Mouse (Mus musculus) ES-E14 (cell line): ENCODE data around the gene Grap2. TPM values are rescaled to one million over a fixed set of nuclear protein-coding genes. Genes with fewer than 3 reads are reported as not detected.

Source experiments
- DNase-seq: peaks from one replicate; pipeline ENCODE4 v3.0.0-alpha.2; 2013; ENCODE audit warnings: low read depth, low spot score
- H3K27ac ChIP-seq: 2 replicates; pipeline ENCODE4 v1.5.1; 2012; ENCODE audit warnings: low read depth, mild to moderate bottlenecking, low read length, moderate library complexity, mixed read lengths; ENCODE audit not compliant: poor library complexity, insufficient read depth, severe bottlenecking
- H3K36me3 ChIP-seq: 2 replicates; pipeline ENCODE4 v1.6.1; 2012; ENCODE audit warnings: mild to moderate bottlenecking, low read length, moderate library complexity, mixed read lengths; ENCODE audit not compliant: control insufficient read depth, poor library complexity, insufficient read depth, severe bottlenecking
- H3K4me1 ChIP-seq, 2 experiments: fragments of 150-350 bp in 1 of 2; sonication (generic) in 1 of 2; 2 replicates each; pipeline ENCODE4 v1.6.1; 2012; ENCODE audit warnings: low read length in 2 of 2, mild to moderate bottlenecking in 1 of 2, mixed read lengths in 1 of 2; ENCODE audit not compliant: control insufficient read depth in 2 of 2, insufficient read depth in 2 of 2, poor library complexity in 1 of 2
- H3K4me3 ChIP-seq, 2 experiments: fragments of 150-350 bp in 1 of 2; sonication (generic) in 1 of 2; 2 replicates each; pipeline ENCODE4 v1.5.1; 2012; ENCODE audit warnings: low read length in 2 of 2, low read depth in 1 of 2, mild to moderate bottlenecking in 1 of 2, mixed read lengths in 1 of 2; ENCODE audit not compliant: insufficient read depth in 1 of 2, poor library complexity in 1 of 2, severe bottlenecking in 1 of 2
- H3K9ac ChIP-seq: 2 replicates; pipeline ENCODE4 v1.6.1; 2012; ENCODE audit warnings: low read depth, mild to moderate bottlenecking, low read length, mixed read lengths; ENCODE audit not compliant: poor library complexity, insufficient read depth, severe bottlenecking
- H3K9me3 ChIP-seq: fragments of 150-350 bp; sonication (generic); 2 replicates; pipeline ENCODE4 v1.6.1; 2012; ENCODE audit warnings: low read depth, mild to moderate bottlenecking, low read length; ENCODE audit not compliant: control insufficient read depth, insufficient read depth
- CHD2 ChIP-seq: IDR thresholded peaks from 2 replicates; pipeline ENCODE4 v1.6.1; 2014; ENCODE audit warnings: mild to moderate bottlenecking, low read depth, low read length, inconsistent platforms
- HCFC1 ChIP-seq: IDR thresholded peaks from 2 replicates; pipeline ENCODE4 v1.6.1; 2012; ENCODE audit warnings: low read length, inconsistent platforms, borderline replicate concordance; ENCODE audit not compliant: insufficient read depth
- MAFK ChIP-seq: IDR thresholded peaks from 2 replicates; pipeline ENCODE4 v1.6.1; 2014; ENCODE audit warnings: mild to moderate bottlenecking, low read depth, low read length, inconsistent platforms; ENCODE audit not compliant: insufficient read depth
- ZC3H11A ChIP-seq: IDR thresholded peaks from 2 replicates; pipeline ENCODE4 v1.6.1; 2012; ENCODE audit warnings: low read depth, mild to moderate bottlenecking, inconsistent platforms, low read length, borderline replicate concordance
- ZNF384 ChIP-seq: IDR thresholded peaks from 2 replicates; pipeline ENCODE4 v1.6.1; 2012; ENCODE audit warnings: low read depth, low read length, inconsistent platforms
- in situ Hi-C, 2 experiments: fragments of 600-800 bp; cut with MboI; formaldehyde crosslinking; loops; one replicate each; pipeline ENCODE4 v1.15.1; 2025; ENCODE audit warnings: low sequenced_read_pairs in 2 of 2, inconsistent platforms in 1 of 2; ENCODE audit not compliant: unreplicated experiment in 2 of 2
- total RNA-seq: library from RNA; depleted of rRNA; stranded (reverse); fragments of 300-350 nt; gene quantifications from 2 replicates; pipeline ENCODE4 v1.2.3, GENCODE M21; 2012

Gene Grap2
- total RNA-seq, 1 experiment = 0.45 TPM

DNA sequence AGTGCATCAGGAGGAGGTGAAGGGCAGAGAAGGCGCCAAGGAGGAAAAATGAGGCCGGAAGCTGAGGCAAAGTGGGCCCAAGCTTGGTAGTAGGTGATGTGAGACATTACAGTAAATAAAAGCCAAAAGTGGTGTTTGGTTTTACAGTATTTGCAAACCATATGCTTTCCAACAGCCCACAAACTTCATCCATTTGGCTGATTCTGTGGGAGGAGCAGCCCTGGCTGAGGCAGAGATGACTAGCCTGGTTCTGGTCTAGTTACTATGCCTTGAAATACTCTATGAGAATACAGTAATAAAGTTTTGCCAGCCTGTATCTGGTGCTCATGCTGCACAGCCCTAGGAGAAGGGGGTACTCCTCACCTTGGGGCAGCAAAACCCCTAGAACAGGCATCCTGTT lies 78.0 kb downstream of the Grap2 start:
- no peak for DNase-seq

DNA sequence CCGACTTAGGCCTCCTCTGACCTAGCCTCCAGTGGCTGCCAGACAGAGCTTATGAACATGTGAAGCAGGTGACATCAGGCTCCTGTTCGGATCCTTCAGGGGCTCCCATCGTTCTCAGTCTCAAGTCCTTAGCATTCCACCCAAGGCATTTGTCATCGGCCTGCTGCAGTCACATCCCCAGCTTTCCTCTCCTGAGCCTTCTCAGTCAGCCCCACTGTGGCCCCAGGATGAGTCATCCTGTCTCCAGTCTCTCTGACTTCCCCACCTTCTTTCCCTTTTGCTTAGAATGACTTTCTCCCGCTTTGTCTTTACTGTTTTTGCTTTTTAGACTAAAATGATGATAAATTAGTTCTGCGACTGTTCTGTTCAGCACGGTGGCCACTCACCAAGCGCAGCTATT lies 81.5 kb downstream of the Grap2 start:
- no peak overlapping the region for H3K9ac ChIP-seq
- in situ Hi-C loops = no loop called here

More for the DNA sequence above, 78.0 kb downstream of the Grap2 start:
- in situ Hi-C loops = no loop called here
- no peak overlapping the region for H3K4me3 ChIP-seq
- H3K4me1 ChIP-seq = peaks cover 4 to 6% of the 10 kb centered on the region in 2 experiments; a peak in 3 of 4 replicates
- no peaks in the 10 kb centered on the region for H3K9me3 ChIP-seq
- no peak overlapping the region for H3K27ac ChIP-seq
- no peak overlapping the region for H3K9ac ChIP-seq
- H3K36me3 ChIP-seq = no peaks in the 10 kb centered on the region
- no peak for TF ChIP-seq MAFK
- no peak for TF ChIP-seq ZC3H11A
- no peak for TF ChIP-seq HCFC1
- TF ChIP-seq CHD2 = no peak
- no peak for TF ChIP-seq ZNF384

DNA sequence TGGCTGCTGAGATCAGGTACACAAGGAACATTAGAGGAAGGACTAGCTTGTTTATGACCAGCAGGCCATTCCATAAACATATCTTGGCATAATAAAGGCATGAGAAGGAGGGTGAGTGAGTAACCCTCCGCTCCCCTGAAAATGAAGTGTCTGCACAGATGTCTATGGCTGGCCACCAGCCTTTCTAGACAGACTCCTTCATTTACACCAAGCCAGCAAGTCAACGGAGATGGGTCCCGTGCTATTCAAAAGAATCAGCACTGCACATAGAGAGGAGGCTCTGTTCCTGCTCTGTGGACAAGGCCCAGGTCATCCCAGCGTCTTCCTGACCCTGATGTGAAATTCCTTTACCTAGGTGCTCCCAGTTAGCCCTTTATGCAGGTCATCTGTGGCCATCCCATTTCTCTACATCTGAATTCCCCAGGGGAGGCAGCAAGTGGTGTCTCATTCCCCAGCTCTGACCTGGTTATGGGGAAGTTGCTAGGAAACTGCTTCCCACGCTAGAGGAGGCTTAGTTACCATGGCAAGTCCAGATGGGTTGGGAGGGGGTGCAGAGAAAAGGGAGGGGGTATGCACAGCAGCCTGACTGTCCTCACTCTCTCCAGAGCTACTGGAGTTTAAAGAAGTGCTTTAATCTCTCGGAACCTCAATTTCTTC lies 86.5 kb downstream of the Grap2 start:
- no peak overlapping the region for H3K27ac ChIP-seq
- in situ Hi-C loops = no loop called here
- H3K36me3 ChIP-seq = no peaks in the 10 kb centered on the region
- H3K9me3 ChIP-seq = no peaks in the 10 kb centered on the region
- H3K4me1 ChIP-seq = no peaks in the 10 kb centered on the region
- H3K4me3 ChIP-seq = no peak overlapping the region
- DNase-seq = no peak
- H3K9ac ChIP-seq = no peak overlapping the region
- TF ChIP-seq MAFK (no peak), CHD2 (no peak), HCFC1 (no peak), ZNF384 (no peak)

More for the DNA sequence above, 81.5 kb downstream of the Grap2 start:
- no peak for TF ChIP-seq CHD2
- no peak for TF ChIP-seq ZC3H11A
- TF ChIP-seq HCFC1 = no peak
- TF ChIP-seq MAFK = no peak
- TF ChIP-seq ZNF384 = no peak
- Histone ChIP-seq H3K4me1 (peaks cover under 1 to 4% of the 10 kb centered on the region in 2 experiments; a peak in 1 of 4 replicates), H3K9me3 (no peaks in the 10 kb centered on the region), H3K27ac (no peak overlapping the region), H3K4me3 (no peak overlapping the region), H3K36me3 (no peaks in the 10 kb centered on the region)
- no peak for DNase-seq

DNA sequence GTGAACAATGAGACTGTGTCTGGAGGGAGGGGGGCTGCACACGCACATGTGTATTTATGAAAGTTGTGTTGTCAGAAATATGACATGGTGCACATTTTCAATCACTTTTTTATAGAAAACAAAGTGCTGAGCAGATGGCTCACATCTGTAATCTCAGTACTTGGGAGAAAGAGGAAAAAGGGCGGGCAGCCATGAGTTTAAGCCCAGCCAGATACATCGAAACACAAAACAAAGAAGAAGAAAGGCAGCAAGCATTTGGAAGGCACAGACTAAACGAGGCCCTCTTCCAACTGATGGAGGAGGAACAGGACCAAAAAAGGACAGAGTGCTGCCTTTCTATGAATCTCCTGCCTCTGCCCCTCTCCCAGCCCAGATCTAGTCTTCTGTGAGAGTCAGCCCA lies 88.6 kb downstream of the Grap2 start:
- no peak overlapping the region for H3K27ac ChIP-seq
- in situ Hi-C loops = no loop called here
- H3K36me3 ChIP-seq = no peaks in the 10 kb centered on the region

More for the DNA sequence above, 88.6 kb downstream of the Grap2 start:
- no peak for DNase-seq
- no peaks in the 10 kb centered on the region for H3K4me1 ChIP-seq
- TF ChIP-seq HCFC1 (no peak), CHD2 (no peak), ZNF384 (no peak), ZC3H11A (no peak), MAFK (no peak)
- no peaks in the 10 kb centered on the region for H3K9me3 ChIP-seq
- no peak overlapping the region for H3K4me3 ChIP-seq
- H3K9ac ChIP-seq = no peak overlapping the region
